Mouse (Mus musculus) layer of hippocampus, adult 9-11 months (tissue): Measurements from ENCODE around the gene Slc41a2.

Experiments used
- DNase-seq: peaks from one replicate; pipeline ENCODE4 v3.0.0; 2022

Slc41a2 gene

DNA sequence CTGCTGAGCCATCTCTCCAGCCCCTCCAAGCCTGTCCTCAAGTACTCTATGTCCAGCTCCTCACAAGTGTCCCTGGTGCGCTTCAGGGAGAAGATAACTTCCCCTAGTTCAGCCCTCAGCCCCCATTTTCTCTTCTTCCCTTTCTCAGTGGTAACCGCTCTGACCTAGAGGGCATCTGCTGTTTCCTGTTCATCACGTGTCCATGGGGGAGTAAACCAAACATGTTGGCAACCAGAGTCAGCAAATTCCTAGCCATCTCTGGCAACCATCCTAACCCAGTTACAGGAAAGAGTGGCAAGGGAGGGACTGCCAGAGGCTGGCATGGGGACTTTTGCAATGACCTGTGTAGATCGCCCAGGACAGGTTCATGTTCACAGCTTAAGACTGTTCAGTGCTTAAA, 36.0 kb downstream of the Slc41a2 start:
- peak; percentile 34 for DNase-seq

DNA sequence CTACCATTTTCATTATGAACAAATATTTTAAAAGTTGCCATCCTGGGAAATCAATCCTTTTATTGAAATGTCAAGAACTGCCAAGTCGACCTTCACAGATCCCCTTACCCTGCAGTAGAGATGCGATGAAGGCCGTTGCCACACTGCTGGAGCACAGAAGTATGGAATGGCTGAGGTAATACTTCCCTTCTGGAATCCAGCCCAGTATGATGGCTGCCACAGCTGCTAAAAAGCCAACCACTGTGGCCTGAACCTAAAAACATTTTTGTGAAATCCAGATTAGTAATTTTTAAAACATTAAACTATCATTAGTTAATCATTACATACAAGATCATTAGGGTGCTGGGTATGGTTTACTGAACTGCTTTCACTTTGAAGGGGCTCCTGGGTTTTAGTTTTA, 36.6 kb downstream of the Slc41a2 start:
- no peak for DNase-seq

DNA sequence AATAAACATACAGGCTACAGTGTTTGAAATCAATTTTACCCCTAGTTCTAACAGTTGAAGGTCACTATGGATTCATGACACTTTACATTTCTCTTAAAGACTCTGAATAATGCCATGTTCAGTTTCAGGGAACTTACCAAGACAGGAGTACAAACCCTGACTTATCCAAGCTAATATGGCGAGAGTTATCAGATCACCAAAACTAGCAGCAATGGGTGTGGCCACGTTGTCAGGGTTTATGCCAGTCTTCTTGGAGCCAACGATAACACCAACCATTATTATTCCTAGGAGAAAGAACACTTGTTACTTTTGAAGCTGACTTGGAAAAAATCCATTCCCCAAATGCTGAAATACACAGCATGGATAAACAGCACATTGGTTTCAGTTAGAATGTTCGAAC, 40.7 kb downstream of the Slc41a2 start:
- no peak for DNase-seq

DNA sequence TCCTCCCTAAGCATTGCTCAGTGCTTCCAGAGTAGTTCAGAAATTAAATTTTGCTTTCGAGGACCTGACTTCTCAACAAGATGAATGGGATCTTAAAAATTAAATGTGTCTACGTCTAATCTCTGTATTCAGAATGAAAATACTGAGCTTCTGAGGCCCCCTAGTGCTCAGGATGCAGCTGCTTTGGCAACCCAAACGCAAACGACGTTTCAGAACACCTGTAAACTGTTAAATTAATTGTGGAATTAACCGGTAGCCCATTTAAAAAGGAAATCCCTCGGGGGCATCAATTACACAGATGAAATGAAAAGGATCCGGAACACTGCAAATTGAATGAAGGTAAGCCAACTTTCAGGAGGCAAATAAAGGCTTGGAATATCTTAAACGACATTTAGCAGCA, 42.9 kb downstream of the Slc41a2 start:
- DNase-seq, result no peak

DNA sequence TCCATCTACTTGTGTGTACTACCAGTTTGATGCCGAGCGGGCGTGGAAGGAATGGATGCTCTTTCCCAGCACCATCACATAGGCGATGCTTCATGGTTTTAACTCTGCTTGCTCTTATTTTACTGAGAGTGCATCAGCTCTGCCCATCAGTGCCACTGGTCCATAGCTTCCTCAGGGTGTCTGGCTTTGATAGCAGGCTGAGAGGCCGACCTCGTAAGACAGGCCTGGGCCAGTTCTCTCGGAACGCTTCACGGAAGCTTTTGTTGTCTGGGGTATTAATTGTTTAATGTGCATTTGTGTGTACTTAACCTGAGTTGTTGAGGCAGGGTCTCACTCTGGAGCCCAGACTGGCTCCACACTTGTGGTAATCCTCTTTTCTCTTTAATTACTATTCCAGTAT, 44.3 kb downstream of the Slc41a2 start:
- DNase-seq, result no peak

DNA sequence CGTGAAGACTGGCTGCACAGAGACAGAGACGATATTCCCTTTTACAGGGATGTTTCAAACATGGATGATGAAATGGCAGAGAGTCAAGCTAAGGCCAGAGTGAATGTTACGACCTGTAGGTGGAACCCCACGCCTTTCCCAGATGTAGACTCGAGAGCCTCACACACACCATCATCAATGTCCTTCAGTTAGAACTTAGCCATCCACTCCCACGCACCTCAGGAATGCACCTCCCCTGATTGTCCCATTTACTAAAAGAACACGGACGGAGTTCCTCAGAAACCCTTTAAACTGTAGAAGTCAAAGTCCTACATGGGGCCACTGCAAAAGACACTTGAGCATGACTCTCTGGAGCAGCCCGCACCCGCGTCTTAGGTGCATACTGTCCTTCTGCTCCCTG, 46.0 kb downstream of the Slc41a2 start:
- no peak for DNase-seq

DNA sequence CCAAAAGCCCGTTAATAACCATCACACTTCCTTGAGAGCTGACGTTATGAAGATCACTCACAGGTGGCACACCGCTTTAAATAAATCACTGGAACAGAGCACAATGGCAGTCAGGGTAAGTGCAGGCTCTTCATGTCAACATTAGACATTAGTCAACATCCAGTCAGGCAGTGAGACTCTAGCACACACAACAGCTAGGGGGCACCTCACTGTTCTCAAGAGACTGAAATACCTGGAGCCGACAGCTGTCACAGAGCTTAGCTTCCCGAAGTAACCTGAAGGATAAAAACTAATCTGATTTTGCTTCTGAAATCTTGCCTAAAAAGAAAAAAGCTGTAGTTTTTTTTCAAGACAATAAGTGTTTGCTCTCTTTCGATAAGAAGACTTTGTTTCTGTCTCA, 49.9 kb downstream of the Slc41a2 start:
- DNase-seq, result no peak

DNA sequence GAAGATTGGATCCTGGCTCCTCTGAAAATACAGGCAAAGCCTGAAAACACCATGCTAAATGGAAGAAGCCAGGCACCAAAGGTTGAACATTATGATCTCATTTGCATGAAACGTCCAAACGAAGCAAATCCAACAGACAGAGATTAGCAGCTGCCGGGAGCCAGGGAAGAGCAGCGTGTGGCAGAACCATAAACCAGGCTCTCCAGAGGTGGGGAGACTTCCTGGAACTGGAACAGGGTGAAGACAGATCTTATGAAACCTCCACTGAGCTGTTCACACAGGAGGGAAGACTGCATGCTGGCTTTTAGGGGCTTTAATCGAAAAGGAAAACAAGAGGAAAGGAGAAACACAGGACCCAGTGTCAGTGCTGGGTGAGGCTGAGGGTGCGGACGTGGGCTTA, 51.3 kb downstream of the Slc41a2 start:
- no peak for DNase-seq

DNA sequence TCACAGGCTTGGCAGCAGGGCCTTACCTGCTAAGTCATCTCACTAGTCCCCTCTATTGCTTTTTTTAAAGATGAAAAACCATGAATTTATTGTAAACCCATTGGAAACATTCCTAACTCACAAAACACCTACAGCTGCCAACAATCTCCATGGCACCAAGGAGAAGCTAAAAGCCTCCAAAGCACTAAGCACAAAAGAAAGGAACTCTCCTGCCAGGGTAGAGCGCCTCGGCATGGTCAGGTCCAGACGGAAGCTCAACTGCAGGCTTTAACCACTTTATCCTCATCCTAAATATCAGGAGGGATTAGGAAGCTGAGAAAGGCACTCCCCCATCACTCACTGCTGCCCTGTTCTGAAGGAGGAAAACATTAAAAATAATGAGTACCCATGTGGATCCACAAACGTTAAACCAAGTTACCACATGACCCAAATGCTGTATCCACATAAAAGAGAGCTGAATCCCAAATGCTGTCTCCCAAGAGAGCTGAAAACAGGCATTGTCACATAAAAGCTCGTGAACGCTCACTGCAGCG, 51.9 kb downstream of the Slc41a2 start:
- DNase-seq, result no peak

DNA sequence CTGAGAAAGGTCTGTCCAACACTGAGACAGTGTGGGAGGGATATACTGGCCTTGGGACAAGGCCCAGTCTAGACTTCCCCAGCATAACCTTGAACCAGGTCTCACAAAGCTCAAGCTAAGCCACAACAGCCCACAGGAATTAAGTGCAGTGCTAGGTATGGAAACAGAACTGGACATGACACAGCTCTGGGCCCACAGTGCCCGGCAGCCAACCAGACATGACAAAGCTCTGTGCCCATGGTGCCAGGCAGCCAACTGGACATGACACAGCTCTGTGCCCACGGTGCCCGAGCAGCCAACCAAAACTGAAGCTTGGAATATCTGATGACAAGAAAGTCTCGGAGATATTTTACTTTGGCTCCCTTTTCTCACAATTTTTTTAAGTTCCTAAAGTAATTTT, 52.8 kb downstream of the Slc41a2 start:
- no peak for DNase-seq

DNA sequence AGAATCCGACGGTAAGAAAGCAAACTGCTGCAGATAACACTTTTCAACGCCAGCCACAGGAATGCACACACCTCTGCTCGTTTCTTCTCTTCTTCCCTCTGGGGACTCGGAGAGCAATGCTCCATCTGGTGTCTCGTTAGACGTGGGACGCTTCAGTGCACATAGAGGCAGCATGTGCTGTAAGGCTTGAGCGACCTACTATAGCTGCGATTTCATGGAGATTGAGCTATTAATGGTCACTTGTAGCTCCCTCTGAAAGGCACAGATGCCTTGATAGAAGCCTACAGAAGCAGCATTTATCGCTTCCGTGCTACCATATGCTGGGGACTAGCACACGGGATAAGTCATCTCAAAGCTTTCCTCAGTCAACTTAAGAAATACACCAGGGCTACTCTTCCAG, 71.0 kb downstream of the Slc41a2 start:
- peak; percentile 54 for DNase-seq

DNA sequence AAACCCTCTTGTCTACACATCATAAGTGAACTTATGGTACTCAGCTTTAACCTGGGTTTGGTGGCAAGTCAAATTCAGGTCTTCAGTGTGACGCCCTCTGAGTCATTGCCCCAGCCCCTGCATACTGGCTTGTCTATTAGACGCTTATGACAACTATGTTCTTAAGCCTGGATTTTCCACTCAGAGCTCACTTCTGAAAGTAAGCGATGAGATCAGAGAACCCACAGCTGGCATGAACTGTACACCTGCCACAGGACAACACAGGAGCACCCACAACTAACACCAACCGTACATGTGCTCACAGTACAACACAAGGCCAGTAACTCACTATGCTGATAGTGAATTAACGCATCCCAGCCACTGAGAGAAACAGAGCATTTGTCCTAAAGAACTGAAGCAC, 71.4 kb downstream of the Slc41a2 start:
- no peak for DNase-seq

DNA sequence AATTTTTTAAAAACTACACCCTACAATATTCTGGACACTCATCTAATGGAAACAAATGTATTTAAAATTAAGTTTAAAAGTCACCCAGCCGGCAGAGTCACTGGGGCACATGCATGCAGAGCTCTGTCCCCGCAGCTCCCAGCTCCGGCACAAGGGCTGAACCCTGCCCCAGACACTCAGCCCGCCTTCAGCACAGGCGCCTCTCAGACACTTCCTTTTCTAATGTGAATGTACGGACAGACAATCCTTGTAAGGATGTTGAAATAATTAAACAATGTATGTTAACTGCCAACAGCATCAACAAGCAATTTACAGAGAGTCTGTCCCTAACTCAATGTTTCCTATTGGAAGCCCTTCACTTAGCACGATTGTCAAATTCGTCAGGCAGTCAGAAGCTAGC, 73.0 kb downstream of the Slc41a2 start:
- DNase-seq, result no peak

DNA sequence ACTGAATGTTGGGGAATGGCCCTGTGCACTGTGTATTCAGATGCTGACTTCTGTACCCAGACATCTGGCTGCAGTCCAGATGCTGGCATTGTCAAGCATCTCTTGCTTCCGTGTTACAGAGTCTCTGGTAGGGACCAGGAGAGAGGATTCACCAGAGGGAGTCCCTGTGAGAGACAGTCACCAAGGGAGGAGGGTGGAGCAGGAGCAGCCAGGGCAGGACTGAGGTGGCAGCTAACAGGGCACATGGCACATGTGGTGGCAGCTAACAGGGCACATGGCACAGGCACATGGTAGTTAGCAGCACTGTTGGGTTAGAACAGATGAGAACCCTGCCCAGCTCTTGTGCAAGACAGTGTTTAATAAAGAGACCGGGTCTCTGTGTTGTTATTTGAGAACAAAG, 73.6 kb downstream of the Slc41a2 start:
- DNase-seq, result no peak

DNA sequence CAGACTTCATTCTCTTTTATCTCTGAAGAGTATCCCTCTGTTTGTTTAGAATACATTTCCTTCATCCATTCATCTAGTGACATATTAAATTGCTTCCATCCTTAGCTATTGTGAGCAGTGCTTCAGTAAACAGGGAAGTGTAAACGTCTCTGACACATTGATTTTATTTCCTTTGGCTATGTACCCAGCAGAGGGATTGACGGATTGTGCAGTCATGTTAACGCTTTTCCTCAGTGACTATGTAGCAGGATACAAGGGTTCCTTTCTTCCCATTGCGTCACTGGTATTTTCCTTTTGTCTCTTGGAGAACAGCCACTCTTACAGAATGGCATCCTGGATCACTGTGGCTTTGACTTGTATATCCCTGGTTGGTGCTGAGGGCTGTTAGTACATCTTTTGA, 76.4 kb downstream of the Slc41a2 start:
- no peak for DNase-seq

DNA sequence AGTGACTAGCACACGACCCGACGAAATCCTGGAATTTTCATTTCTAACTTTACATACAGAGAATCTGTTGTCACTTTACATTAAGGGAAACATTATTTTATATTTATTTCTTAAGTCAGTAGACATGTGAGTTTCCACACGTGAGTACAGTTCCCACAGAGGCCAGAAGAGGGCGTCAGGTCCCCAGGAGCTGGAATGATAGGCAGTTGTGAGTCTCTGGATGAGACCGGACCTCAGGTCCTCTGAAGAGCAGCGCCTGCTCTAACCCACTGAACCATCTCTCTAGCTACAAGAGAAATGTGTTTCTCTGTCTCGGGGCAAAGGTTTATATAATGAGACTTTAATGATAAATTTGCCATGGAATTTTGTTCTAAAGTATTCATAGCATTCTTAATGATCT, 86.3 kb downstream of the Slc41a2 start:
- DNase-seq, result no peak

DNA sequence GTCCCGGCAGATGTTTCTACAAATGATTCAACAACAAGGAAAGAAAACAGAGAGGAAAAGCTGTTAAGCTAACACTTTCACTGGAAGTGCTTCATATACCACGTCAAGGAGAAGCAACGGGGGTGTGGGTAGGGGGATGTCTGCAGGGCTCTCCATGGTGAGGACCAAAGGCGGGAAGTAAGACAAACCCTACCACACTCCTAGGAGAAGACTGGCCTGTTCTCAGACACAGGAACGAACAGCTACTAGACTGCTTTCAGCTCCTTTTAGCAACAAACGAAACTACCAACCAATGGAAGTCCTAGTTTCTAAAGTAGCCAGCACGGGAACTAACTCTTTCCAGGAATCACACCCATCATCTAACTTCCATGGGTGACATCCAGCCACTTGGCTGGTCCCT, 89.6 kb downstream of the Slc41a2 start:
- DNase-seq, result no peak

DNA sequence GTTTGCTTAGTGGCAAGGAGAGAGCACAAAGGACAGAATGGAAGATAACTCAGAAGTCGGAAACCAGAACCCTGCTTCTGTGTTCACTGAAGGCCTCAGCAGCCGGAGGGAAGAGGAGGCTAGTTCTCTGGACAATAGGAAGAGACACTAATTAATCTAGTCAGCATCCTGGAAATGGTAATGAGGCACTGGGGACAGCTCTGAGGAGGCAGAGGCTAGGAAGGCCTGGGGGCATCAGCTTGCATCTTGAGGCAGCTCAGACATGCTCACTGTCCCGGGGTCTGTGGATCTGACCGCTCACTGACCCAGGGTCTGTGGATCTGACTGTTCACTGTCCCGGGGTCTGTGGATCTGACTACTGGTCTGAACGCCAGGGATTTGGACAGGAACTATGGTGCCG, 92.0 kb downstream of the Slc41a2 start:
- DNase-seq, result no peak

DNA sequence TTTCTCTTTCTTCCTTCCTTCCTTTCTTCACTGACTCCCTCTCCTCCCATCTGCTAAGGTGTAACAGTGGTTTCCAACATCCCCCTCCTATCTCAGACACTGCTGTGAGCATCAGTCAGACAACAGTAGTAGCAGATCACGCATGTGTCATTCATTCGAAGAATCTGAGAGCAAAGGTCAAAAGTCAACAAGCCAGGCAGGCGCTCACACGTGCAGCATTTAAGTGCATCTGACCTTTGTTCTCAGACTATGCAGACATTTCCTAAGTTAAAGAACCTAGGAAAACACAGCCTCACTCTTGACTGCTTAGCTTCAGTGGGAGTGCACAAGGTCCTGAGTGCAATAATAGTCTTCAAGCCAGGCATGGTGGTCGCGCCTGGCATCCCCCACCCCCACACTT, 93.6 kb downstream of the Slc41a2 start:
- no peak for DNase-seq

DNA sequence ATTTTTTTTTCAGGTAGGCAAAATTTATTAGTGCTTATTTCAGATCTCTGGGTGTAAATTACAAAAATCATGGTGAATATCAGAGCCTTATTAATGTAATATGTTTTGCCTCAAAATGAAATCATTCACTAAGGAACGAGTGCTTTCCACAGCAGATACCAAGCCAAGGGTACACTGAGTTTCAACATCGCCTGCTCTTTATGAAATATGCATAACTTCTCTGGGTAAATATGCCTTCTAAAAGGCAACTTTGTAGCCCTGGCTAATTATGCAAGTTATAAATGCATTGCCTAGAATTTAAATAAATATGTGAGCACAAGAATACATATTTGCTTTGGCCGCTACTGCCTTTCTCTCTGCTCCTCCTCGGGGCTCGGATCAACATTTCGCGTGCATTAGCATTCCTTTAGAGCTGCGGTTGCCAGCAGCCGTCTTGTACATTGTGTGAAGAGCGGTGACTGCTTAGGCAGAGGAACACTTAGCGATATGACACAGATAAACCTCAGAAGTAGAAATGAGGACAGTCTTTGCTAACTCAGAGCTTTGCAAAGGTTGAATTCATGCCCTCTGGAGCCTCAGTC, 95.5 kb downstream of the Slc41a2 start:
- DNase-seq, result peak; percentile 10

DNA sequence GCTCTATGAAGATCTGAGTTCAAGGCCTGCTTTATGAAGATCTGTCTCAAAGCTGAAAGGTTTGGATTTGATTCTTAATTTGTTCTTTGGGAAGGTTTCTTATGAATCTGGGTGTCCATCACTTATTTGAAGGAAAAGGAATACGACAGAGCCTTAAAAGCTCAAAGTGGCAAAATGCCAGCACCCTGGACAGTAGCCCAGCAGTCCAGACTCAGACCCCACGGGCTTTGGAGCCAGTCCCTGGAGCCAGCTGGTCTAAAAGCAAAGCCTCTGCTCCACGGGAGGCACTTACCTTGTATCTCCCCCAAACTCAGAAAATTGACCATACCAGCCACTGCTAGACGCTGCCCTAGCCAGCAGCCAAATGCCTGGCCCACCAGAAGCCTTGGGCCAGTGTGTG, 103.3 kb downstream of the Slc41a2 start:
- no peak for DNase-seq

DNA sequence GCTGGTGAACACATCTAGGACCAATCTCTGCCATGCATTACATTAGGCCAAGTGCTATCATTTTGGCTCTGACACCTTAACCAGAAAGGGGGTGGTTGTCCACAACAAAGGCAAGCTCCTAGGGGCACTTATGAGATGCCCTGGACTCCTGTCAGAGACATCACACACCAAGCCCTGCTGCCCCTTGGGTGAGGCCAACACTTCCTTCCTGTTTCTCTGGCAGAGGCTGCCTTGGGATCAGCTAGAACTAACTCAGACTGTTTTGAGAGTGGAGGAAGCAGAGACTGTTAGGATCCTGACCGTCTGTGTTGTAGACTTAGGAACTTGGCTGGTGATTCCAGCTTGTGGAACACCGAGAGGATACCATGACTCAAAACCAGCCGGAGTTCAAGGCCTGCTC, 103.7 kb downstream of the Slc41a2 start:
- DNase-seq, result no peak

DNA sequence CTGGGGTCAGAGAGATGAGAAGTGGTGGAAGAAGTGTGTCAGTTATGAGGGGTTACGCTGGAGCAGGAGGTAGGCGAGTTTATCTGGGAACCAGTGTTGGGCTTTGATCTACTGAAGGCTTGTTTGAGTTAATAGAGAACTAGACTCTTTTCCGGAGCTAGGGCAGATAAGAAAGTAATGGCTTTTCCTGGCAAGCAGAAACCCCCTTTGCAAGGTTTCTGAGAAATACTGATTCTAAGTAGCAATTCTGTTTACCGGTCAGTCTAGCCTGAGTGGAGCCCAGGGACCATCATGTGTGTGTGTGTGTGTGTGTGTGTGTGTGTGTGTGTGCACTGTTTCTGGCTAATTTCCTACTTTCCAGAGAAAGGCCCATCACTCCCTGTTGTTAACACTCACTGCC, 109.1 kb downstream of the Slc41a2 start:
- DNase-seq, result no peak

DNA sequence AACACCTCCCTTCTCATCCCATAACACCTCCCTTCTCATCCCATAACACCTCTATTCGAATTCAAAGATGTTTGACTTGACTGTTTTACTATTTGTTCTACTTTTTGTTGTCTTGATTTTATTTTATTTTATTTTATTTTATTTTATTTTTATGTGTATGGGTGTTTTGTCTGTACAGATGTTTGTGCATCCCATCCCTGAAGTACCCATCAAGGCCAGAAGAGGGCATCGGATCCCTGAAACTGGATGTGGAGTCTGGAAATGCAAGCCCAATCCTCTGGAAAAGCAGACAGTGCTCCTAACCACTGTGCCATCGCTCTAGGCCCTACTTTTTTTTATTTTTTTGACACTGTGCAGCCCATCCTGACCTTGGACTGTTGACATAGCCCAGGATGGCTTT, 112.7 kb downstream of the Slc41a2 start:
- no peak for DNase-seq

DNA sequence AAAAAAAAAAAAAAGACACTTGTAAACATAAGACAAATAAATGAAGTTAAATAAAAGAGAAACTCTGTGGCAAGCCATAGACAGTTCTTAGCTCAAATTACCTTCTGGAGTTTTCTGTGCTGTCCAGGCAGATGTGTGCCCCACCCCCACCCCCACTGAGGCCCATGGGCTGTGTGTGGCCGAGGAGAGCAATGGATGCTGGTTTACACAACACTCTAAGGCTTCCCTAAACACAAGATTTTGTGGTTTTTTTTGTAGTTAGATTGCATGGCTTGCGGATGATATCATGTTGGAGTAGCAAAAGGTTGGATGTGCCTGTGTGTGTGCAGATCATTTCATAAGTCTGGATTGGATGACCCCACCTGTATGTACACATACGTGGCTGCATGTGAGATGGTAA, 116.8 kb downstream of the Slc41a2 start:
- no peak for DNase-seq

DNA sequence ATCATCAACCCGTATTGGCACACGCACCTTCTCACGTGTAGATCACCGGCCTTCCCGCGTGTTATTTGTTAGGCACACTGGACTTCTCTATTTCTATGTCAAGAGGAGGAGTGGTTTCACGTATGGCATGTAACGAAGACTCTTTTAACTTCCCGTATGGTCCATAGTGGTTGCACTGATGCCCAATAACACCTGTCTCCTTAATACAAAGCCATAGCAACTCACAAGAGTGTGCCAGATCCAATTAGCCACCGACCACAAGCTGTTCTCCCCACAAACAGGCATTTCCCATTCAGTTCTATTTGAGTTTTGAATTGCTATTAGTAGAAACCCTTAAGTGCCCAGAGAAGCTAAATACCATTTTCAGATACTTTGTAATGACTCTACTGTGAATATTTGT, 117.5 kb downstream of the Slc41a2 start:
- DNase-seq, result no peak
